Mouse (Mus musculus): ENCODE data around the gene 4933402J07Rik.

The 4933402J07Rik gene

DNA sequence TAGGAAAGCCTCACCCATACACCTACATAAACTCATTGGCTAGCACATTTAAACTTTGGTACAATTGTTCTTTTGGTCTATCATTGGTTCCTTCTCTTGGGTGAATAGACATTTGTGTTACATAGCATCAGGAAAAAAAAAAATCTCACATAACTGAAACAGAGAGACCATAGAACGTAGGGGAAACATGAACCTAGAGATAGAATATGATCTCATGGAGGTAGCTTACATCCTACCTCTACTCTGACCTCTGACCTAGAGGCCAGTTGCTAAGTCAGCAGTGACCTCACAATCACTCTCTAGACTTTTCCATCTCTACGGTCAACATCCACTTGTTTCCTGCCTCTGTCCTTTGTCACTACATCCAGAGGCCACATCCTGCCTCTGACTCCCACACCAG lies at the start of gene 4933402J07Rik:
Gene 4933402J07Rik (plus strand): TSS at position 301 of the 400 bp plus-strand sequence.
- no peak for DNase-seq (ENCODE audit: low spot score)

- DNase-seq (ENCODE audit: low spot score), result no peak
These were observed 46.5 kb upstream of the 4933402J07Rik start for GRCm38 (mm10) chr8:87517132-87517531.

DNA sequence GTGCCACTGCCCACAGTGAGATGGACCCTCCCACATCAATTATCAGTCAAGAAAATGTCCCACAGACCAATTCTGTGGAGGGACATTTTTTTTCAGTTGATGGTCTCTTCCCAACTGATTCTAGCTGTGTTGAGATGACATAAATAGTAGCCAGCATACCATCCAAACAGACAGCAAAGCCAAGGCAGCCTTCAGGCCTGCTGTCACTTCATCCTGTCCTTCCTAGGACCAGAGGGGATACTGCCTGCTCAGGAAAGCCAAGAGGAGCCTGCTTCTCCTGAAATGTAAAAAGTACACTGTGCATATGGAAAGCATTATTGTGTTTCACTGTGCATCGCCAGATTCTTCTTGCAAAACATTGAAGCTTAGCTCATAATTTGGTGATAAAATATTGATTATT lies 38.6 kb upstream of the 4933402J07Rik start:
- DNase-seq (ENCODE audit: low spot score), result no peak

DNA sequence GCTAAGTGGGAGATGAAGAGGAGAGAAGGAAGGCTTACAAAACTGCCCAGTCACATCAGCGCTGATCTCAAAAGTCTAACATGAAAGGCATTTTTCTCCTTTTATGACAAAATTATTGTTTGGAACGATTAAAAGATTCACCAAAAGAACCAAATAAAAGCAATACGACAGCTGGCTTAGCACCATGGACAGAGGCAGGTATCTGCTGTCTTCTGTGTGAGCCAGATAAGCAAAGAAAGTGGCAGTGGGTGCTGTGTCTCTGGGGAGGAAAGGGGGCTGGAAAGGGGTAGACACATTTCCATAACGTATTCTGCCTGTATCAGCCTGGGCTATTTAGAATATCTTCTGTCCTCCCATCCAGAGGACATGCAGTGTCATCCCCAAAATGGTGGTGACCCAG lies 32.5 kb upstream of the 4933402J07Rik start:
- DNase-seq (ENCODE audit: low spot score), result no peak

DNA sequence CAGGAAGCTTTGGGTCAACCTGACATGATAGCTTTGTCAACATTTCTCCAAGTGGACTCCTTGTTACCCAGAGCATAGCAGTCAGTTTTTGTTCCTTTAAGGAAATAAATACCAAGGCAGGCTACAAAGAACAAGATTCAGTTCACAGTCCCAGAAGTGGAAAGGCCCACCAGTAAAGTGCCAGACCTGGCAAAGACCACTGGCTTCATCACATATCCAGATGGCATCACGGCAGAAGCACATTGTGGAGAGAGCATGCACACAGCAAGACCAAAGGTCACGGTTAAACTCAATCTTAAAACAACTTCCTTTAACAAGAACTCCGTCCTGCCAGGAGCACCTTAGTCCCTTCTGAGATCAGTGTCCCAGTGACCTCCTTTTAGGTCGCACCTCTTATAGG lies 30.2 kb upstream of the 4933402J07Rik start:
- no peak for DNase-seq (ENCODE audit: low spot score)

DNA sequence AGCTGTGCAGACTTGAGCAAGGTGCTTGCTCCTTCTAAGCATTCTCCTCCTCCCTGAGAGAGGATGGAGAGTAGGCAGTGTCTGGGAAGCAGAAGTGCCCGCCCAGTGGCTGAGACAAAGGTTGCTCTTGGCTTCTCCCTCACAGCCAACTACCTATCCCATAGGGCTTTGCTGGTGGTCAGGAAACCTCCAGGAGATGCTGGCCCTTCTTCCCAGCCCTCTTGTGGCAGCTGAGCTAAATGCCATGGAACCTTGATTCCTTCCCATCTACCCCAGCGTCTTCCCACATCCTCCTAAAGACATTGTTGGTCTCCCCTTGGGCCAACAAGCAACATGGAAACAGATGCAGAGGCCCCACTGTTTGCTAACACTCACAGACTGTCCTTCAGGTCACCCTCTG lies 28.8 kb upstream of the 4933402J07Rik start:
- no peak for DNase-seq (ENCODE audit: low spot score)

DNA sequence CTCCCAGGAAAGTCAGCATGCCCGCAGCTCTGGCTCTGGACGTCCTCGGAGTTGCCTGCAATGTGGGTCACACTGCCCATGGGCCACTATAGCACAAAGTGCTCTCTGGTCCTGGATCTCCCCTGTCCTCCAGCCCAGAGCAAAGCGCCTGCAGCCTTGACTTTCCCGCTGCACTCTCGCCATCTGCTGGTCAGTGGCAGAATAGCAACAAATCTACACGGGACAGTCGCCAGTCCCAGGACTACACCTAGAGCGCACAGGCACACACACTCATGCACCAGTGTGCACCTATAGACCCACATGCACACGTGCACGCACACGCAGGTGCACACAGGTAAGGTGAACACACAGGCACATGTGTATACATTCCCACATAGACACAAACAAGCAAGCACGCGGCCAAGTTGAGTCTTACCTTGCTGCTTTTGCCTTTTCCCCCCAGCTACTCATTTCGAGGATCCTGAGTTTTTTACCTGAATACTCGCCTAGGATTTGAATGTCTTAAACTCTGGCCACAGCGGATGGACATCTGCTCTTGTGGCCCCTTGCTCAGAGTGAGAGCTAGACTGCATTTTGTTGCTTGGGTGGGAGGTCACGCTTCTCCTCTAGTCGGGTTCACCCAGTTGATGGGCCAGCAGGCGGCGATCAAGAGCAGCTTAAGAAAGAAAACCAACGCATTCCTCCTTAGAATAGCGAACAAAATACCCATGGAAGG lies 26.9 kb upstream of the 4933402J07Rik start:
- DNase-seq (ENCODE audit: low spot score), result peak; percentile 29

GRCm38 (mm10) chr8:87539829-87540394 lies 23.7 kb upstream of the 4933402J07Rik start:
- DNase-seq (ENCODE audit: low spot score), result no peak

DNA sequence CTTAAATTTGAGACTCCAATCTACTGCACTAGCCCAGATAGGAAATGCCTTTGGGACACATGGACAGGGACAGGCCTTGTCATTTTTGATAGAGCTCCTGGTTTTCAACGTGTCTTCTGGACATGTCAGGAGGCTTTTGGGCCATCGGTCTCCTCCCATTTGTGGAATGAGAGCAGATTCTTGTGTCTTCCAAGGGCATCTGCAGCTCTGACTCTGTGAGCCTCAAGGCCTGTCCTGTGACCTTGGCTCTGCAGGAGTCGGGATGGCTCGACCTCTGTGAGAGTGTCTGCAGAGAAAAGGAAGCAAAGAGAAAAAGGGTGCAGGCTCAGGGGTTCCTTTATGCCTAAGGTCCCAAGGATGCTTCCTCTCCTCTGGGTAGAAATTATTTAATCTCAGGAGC lies 13.8 kb upstream of the 4933402J07Rik start:
- DNase-seq (ENCODE audit: low spot score), result no peak

GRCm38 (mm10) chr8:87552801-87553200 lies 10.9 kb upstream of the 4933402J07Rik start:
- DNase-seq (ENCODE audit: low spot score), result no peak

GRCm38 (mm10) chr8:87560801-87561200 lies 2.9 kb upstream of the 4933402J07Rik start:
- DNase-seq (ENCODE audit: low spot score), result no peak

- no peak for DNase-seq (ENCODE audit: low spot score)
These were observed 5.5 kb downstream of the 4933402J07Rik start for GRCm38 (mm10) chr8:87569203-87569602.

GRCm38 (mm10) chr8:87569706-87570563 lies 6.3 kb downstream of the 4933402J07Rik start:
- no peak for DNase-seq (ENCODE audit: low spot score)

DNA sequence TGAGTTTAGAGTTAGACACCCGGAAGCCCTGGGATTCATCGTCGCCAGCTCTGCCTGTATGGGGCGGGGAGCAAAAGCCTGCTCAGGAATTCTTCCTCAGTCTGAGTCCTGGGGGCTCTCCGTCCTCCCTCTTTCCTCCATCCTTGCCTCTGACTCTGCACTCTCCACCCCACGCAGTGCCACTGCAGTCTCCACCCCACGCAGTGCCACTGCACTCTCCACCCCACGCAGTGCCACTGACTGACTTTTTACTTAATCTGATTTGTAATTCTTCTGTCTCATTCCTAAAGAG lies 6.9 kb downstream of the 4933402J07Rik start:
- no peak for DNase-seq (ENCODE audit: low spot score)

- no peak for DNase-seq (ENCODE audit: low spot score)
These were observed 7.2 kb downstream of the 4933402J07Rik start for GRCm38 (mm10) chr8:87570880-87571279.

- DNase-seq (ENCODE audit: low spot score), result peak; percentile 32
These were observed 30.6 kb downstream of the 4933402J07Rik start for GRCm38 (mm10) chr8:87594272-87594671.

DNA sequence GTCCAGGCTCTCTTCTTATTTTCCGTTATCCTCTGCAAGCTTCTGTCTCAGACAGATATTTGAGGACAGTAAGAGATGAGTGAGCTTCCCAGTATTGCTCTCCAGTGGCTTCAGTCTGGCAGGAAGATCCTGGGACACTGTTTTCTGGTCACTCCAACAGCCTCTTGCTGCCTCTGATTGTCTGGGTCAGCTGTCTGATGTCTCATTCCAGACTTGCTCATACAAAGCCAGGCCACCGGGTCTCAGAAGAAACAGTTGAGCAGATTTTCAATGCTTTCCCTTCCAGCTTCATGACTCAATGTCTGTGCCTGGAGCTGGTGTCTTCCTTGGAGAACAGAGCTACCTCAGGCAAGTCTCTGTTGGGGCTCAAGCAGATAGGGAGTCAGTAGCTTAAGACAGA lies 39.1 kb downstream of the 4933402J07Rik start:
- no peak for DNase-seq (ENCODE audit: low spot score)

- DNase-seq (ENCODE audit: low spot score), result no peak
These were observed 45.5 kb downstream of the 4933402J07Rik start for GRCm38 (mm10) chr8:87609110-87609509.

GRCm38 (mm10) chr8:87609651-87610192 lies 46.1 kb downstream of the 4933402J07Rik start:
- no peak for DNase-seq (ENCODE audit: low spot score)

- no peak for DNase-seq (ENCODE audit: low spot score)
These were observed 50.0 kb downstream of the 4933402J07Rik start for GRCm38 (mm10) chr8:87613701-87614100.

DNA sequence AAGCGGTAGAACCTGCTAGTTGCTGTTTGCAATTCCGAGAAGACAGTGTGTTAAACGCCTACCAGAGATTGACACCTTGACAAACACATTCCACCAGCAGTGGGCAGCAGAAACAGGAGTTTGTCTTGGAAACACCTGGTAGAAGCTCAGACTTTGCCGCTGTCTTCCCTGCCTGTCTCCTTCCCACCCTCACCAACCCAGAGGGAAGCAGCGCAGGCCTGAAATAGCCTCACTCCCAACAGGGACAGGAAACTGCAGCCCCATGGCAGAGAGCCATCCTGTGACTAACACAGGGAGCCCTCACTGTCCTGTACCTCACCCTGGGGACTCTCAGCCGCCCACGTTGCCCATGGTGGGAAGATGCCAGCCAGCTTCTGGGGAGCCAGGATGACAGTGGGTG lies 55.5 kb downstream of the 4933402J07Rik start:
- DNase-seq (ENCODE audit: low spot score), result no peak

- no peak for DNase-seq (ENCODE audit: low spot score)
These were observed 55.9 kb downstream of the 4933402J07Rik start for GRCm38 (mm10) chr8:87619529-87619928.

- no peak for DNase-seq (ENCODE audit: low spot score)
These were observed 56.6 kb downstream of the 4933402J07Rik start for GRCm38 (mm10) chr8:87620225-87620624.

Measured in c-Kit-positive CD71-positive TER-119-positive erythroid progenitor cells, embryonic 14.5 days (primary cell).